Mouse (Mus musculus) embryo, embryonic 10.5 days (tissue): Measurements from ENCODE around the gene Sp110.
"Not testable (repeated sequence)": the region's sequence is repeated elsewhere in the genome, so short reads cannot be mapped to it uniquely, and the experiment has no call there.

ENCODE experiments used
- DNase-seq: peaks from one replicate; pipeline ENCODE4 v3.0.0-alpha.2; 2015; ENCODE audit warnings: low spot score

Gene Sp110

GRCm38 (mm10) chr1:85598271-85599012 is at the start of gene Sp110:
Sp110 (minus strand) TSS chr1:85598817.
- not testable (repeated sequence) for DNase-seq

GRCm38 (mm10) chr1:85638144-85638543 is 39.5 kb upstream of the Sp110 start:
- not testable (repeated sequence) for DNase-seq

- DNase-seq = not testable (repeated sequence)
Observed at GRCm38 (mm10) chr1:85636936-85637335, 38.3 kb upstream of the Sp110 start.

GRCm38 (mm10) chr1:85618689-85619088 is 20.1 kb upstream of the Sp110 start:
- DNase-seq = not testable (repeated sequence)

- DNase-seq = not testable (repeated sequence)
Observed at GRCm38 (mm10) chr1:85617161-85617560, 18.5 kb upstream of the Sp110 start.

GRCm38 (mm10) chr1:85615819-85616218 is 17.2 kb upstream of the Sp110 start:
- DNase-seq = not testable (repeated sequence)

GRCm38 (mm10) chr1:85615096-85615495 is 16.5 kb upstream of the Sp110 start:
- not testable (repeated sequence) for DNase-seq

GRCm38 (mm10) chr1:85610581-85610980 is 12.0 kb upstream of the Sp110 start:
- not testable (repeated sequence) for DNase-seq

- not testable (repeated sequence) for DNase-seq
Observed at GRCm38 (mm10) chr1:85608361-85608760, 9.7 kb upstream of the Sp110 start.

- DNase-seq = not testable (repeated sequence)
Observed at GRCm38 (mm10) chr1:85604341-85604740, 5.7 kb upstream of the Sp110 start.

GRCm38 (mm10) chr1:85600794-85601193 is 2.2 kb upstream of the Sp110 start:
- DNase-seq = not testable (repeated sequence)

- DNase-seq = not testable (repeated sequence)
Observed at GRCm38 (mm10) chr1:85600078-85600477, 1.5 kb upstream of the Sp110 start, which contains the start of gene Sp140. Sp140 (plus strand) TSS chr1:85600378.

- not testable (repeated sequence) for DNase-seq
Observed at GRCm38 (mm10) chr1:85592526-85592925, 6.1 kb downstream of the Sp110 start.

- not testable (repeated sequence) for DNase-seq
Observed at GRCm38 (mm10) chr1:85588697-85589096, 9.9 kb downstream of the Sp110 start.

- DNase-seq = not testable (repeated sequence)
Observed at GRCm38 (mm10) chr1:85581518-85581917, 17.1 kb downstream of the Sp110 start.

GRCm38 (mm10) chr1:85580578-85580977 is 18.0 kb downstream of the Sp110 start:
- not testable (repeated sequence) for DNase-seq

GRCm38 (mm10) chr1:85580148-85580534 is 18.5 kb downstream of the Sp110 start:
- DNase-seq = not testable (repeated sequence)

- not testable (repeated sequence) for DNase-seq
Observed at GRCm38 (mm10) chr1:85579199-85580147, 19.1 kb downstream of the Sp110 start.

GRCm38 (mm10) chr1:85578372-85579010 is 20.1 kb downstream of the Sp110 start:
- not testable (repeated sequence) for DNase-seq

GRCm38 (mm10) chr1:85575376-85575775 is 23.2 kb downstream of the Sp110 start, which contains the start of gene G530012D18Rik:
G530012D18Rik (plus strand) TSS chr1:85575676.
- DNase-seq = not testable (repeated sequence)

GRCm38 (mm10) chr1:85573554-85573953 is 25.1 kb downstream of the Sp110 start:
- DNase-seq = not testable (repeated sequence)

- DNase-seq = not testable (repeated sequence)
Observed at GRCm38 (mm10) chr1:85555261-85555660, 43.4 kb downstream of the Sp110 start.
